Mouse (Mus musculus) hindbrain, embryonic 15.5 days (tissue): ENCODE measurements at regions not wholly inside any gene's neighbourhood (a gene's known extent, or its start where the extent isn't known, plus 50 kb on each side); places are given as distances from the start of the nearest gene placed in this dataset.

ENCODE experiments used
- ATAC-seq: fragments of 200-750 bp; cut with Nextera tagmentation; 2 replicates; pipeline ENCODE4 v1.8.0; 2017; ENCODE audit warnings: low read depth, moderate number of reproducible peaks, moderate TSS enrichment; ENCODE audit not compliant: low FRiP score
- H3K27ac ChIP-seq: fragments of 300-500 bp; sonication (generic); replicated peaks from 2 replicates; pipeline ENCODE4 v1.5.1; 2015; ENCODE audit warnings: mild to moderate bottlenecking, inconsistent platforms
- H3K27me3 ChIP-seq: fragments of 300-500 bp; sonication (generic); 2 replicates; pipeline ENCODE4 v1.6.1; 2015; ENCODE audit warnings: control low read depth, inconsistent platforms
- H3K36me3 ChIP-seq: fragments of 300-500 bp; sonication (generic); 2 replicates; pipeline ENCODE4 v1.6.1; 2015; ENCODE audit warnings: control low read depth, inconsistent platforms
- H3K4me1 ChIP-seq: fragments of 300-500 bp; sonication (generic); replicated peaks from 2 replicates; pipeline ENCODE4 v1.6.1; 2015; ENCODE audit warnings: control low read depth, inconsistent platforms
- H3K4me2 ChIP-seq: fragments of 300-500 bp; sonication (generic); 2 replicates; pipeline ENCODE4 v1.6.1; 2015; ENCODE audit warnings: moderate library complexity, mild to moderate bottlenecking, inconsistent platforms
- H3K4me3 ChIP-seq: fragments of 300-500 bp; sonication (generic); 2 replicates; pipeline ENCODE4 v1.5.1; 2015; ENCODE audit warnings: mild to moderate bottlenecking, inconsistent platforms
- H3K9ac ChIP-seq: fragments of 300-500 bp; sonication (generic); 2 replicates; pipeline ENCODE4 v1.6.1; 2015; ENCODE audit warnings: inconsistent platforms
- H3K9me3 ChIP-seq: fragments of 300-500 bp; sonication (generic); 2 replicates; pipeline ENCODE4 v1.6.1; 2016; ENCODE audit warnings: control low read depth, inconsistent platforms
- WGBS: fragments of 180-500 bp; shearing (Covaris S2); methylation state at CpG from one replicate; pipeline ENCODE4 v1.1.7; 2015; 5-methylcytosine and 5-hydroxymethylcytosine counted together

GRCm38 (mm10) chr6:126349905-126350304 is 183.2 kb upstream of the Ntf3 start:
- Histone ChIP-seq H3K27me3 (no peaks in the 10 kb centered on the region), H3K4me3 (no peak overlapping the region), H3K4me1 (peaks cover 10% of the 10 kb centered on the region), H3K4me2 (no peak overlapping the region), H3K9ac (no peak overlapping the region), H3K9me3 (no peaks in the 10 kb centered on the region), H3K36me3 (no peaks in the 10 kb centered on the region), H3K27ac (no peak overlapping the region)
- 36% methylated on average over 2 of the region's 2 CpGs for WGBS
- no peak for ATAC-seq

GRCm38 (mm10) chr6:126345221-126345620 is 178.5 kb upstream of the Ntf3 start:
- no peak overlapping the region for H3K4me3 ChIP-seq
- H3K9me3 ChIP-seq, result no peaks in the 10 kb centered on the region
- peak; percentile 66 for ATAC-seq
- no peak overlapping the region for H3K9ac ChIP-seq
- H3K27me3 ChIP-seq, result no peaks in the 10 kb centered on the region
- WGBS, result 44% methylated on average over 5 of the region's 5 CpGs
- no peak overlapping the region for H3K4me2 ChIP-seq
- 0 out of 2 replicates have a peak overlapping the region, but pooled peaks have one; percentile 14 for H3K27ac ChIP-seq
- H3K36me3 ChIP-seq, result no peaks in the 10 kb centered on the region
- H3K4me1 ChIP-seq, result 0 out of 2 replicates have a peak, but pooled peaks cover under 1% of the 10 kb centered on the region

GRCm38 (mm10) chr6:126340098-126340610 is 173.4 kb upstream of the Ntf3 start:
- Histone ChIP-seq H3K9me3 (no peaks in the 10 kb centered on the region), H3K4me3 (no peak overlapping the region), H3K36me3 (no peaks in the 10 kb centered on the region), H3K27ac (no peak overlapping the region), H3K9ac (no peak overlapping the region), H3K4me2 (no peak overlapping the region), H3K27me3 (no peaks in the 10 kb centered on the region), H3K4me1 (peaks cover 3% of the 10 kb centered on the region; the same call in 1 of the 2 replicates)
- ATAC-seq, result peak; percentile 66
- WGBS, result 59% methylated on average over 10 of the region's 10 CpGs

GRCm38 (mm10) chr6:126337711-126338110 is 171.0 kb upstream of the Ntf3 start:
- no peak overlapping the region for H3K9ac ChIP-seq
- no peak overlapping the region for H3K27ac ChIP-seq
- no peaks in the 10 kb centered on the region for H3K36me3 ChIP-seq
- no peak overlapping the region for H3K4me2 ChIP-seq
- no peak for ATAC-seq
- H3K27me3 ChIP-seq, result no peaks in the 10 kb centered on the region
- H3K4me3 ChIP-seq, result no peak overlapping the region
- H3K4me1 ChIP-seq, result peaks cover 3% of the 10 kb centered on the region; the same call in 1 of the 2 replicates
- 90% methylated on average over 8 of the region's 8 CpGs for WGBS
- no peaks in the 10 kb centered on the region for H3K9me3 ChIP-seq

DNA sequence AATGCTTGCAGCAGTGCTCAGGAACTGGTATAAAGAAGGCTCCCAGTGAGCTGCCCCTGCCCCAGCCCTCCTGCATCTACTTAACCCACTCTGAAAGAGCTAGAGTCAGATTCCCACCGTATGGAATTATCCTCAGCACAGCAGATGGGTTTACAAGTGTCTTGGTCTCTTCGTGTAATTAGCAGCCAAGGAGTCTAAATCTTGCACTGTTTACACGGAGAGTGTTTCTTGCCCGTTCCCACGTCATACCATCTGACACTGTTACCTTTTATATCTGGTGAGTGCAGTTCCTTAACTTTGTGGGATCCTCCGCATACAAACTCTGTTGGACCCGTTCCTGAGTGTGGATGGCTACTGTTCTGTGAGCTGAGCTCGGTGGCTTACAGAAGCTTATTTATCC is 167.5 kb upstream of the Ntf3 start:
- Histone ChIP-seq H3K4me2 (no peak overlapping the region), H3K27ac (no peak overlapping the region), H3K9ac (no peak overlapping the region), H3K9me3 (no peaks in the 10 kb centered on the region), H3K4me1 (no peaks in the 10 kb centered on the region), H3K36me3 (no peaks in the 10 kb centered on the region), H3K4me3 (no peak overlapping the region), H3K27me3 (no peaks in the 10 kb centered on the region)
- no peak for ATAC-seq
- 78% methylated on average over 8 of the region's 8 CpGs for WGBS

GRCm38 (mm10) chr6:126327187-126327586 is 160.5 kb upstream of the Ntf3 start:
- H3K4me2 ChIP-seq, result no peak overlapping the region
- H3K27ac ChIP-seq, result no peak overlapping the region
- no peaks in the 10 kb centered on the region for H3K27me3 ChIP-seq
- ATAC-seq, result no peak
- no peak overlapping the region for H3K9ac ChIP-seq
- 86% methylated on average over 2 of the region's 2 CpGs for WGBS
- H3K4me1 ChIP-seq, result no peaks in the 10 kb centered on the region
- no peaks in the 10 kb centered on the region for H3K36me3 ChIP-seq
- H3K4me3 ChIP-seq, result no peak overlapping the region
- no peaks in the 10 kb centered on the region for H3K9me3 ChIP-seq

- Histone ChIP-seq H3K4me3 (no peak overlapping the region), H3K9me3 (no peaks in the 10 kb centered on the region), H3K4me2 (no peak overlapping the region), H3K9ac (no peak overlapping the region), H3K27ac (no peak overlapping the region), H3K36me3 (no peaks in the 10 kb centered on the region), H3K27me3 (no peaks in the 10 kb centered on the region), H3K4me1 (no peaks in the 10 kb centered on the region)
- WGBS, result 87% methylated on average over 2 of the region's 2 CpGs
- ATAC-seq, result no peak
These were observed 151.8 kb upstream of the Ntf3 start for GRCm38 (mm10) chr6:126318523-126318922.

DNA sequence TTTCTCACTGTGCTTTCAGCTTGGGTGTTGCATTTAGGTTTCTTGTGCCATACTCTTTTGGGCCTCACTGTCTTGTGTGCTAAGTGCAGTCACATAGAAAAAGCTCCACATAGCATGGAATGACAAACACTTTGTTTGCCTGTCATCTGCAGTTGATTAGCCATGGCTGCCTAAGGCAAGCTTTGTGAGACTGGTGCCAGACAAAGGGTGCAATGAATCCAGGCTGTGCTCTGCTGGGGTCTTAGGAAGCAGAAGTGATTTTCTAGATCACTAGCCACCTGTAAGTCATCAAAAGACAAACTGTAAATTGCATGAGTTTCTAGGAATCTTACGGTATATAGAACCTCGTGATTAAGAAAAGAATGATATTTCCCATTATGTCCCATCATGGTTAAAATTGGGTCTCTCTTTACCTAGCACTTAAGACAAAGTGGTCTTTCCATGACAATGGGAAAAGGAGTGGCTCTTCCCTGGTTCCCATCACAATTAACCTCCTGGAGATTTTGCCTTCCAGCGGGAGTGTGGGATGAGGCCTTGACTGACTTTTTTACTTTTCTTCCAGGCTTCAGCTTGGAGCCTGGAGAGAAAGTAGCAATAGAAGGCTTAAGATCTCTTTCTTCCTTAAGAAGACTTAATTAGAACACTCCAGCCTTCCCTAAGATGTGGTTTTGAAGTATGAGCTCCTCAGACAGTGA is 144.2 kb upstream of the Ntf3 start:
- Histone ChIP-seq H3K4me3 (no peak overlapping the region), H3K36me3 (no peaks in the 10 kb centered on the region), H3K4me2 (no peak overlapping the region), H3K9ac (no peak overlapping the region), H3K27me3 (no peaks in the 10 kb centered on the region), H3K9me3 (no peaks in the 10 kb centered on the region), H3K27ac (no peak overlapping the region), H3K4me1 (no peaks in the 10 kb centered on the region)
- WGBS, result 68% methylated on average over 3 of the region's 3 CpGs
- ATAC-seq, result no peak

DNA sequence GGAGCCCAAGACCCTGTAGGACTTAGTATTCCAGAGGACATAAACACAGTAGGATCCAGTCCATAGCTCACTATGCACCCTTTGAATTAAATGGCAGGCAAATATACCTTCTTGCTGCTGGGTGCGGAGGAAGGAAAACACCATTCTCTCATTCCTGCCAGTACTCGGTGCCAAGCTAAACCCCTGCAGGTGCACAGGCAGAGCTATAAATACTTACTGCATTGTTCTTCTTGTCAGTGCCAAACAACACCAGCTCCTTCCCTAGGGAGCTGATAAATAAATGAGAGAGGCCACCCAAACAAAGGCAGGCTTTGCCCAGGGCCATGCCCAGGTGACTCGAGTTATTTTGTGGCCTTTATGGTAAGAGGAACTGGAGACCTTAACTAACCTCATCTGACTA is 136.4 kb upstream of the Ntf3 start:
- ATAC-seq, result no peak
- Histone ChIP-seq H3K36me3 (no peaks in the 10 kb centered on the region), H3K4me2 (no peak overlapping the region), H3K4me3 (no peak overlapping the region), H3K27me3 (no peaks in the 10 kb centered on the region), H3K9me3 (no peaks in the 10 kb centered on the region), H3K9ac (no peak overlapping the region), H3K4me1 (no peaks in the 10 kb centered on the region), H3K27ac (no peak overlapping the region)
- WGBS, result 57% methylated on average over 3 of the region's 3 CpGs

- H3K9me3 ChIP-seq, result no peaks in the 10 kb centered on the region
- WGBS, result 83% methylated on average over 2 of the region's 2 CpGs
- no peak overlapping the region for H3K27ac ChIP-seq
- no peaks in the 10 kb centered on the region for H3K27me3 ChIP-seq
- no peak overlapping the region for H3K4me2 ChIP-seq
- H3K4me1 ChIP-seq, result no peaks in the 10 kb centered on the region
- H3K9ac ChIP-seq, result no peak overlapping the region
- no peak overlapping the region for H3K4me3 ChIP-seq
- H3K36me3 ChIP-seq, result no peaks in the 10 kb centered on the region
- ATAC-seq, result no peak
These were observed 124.9 kb upstream of the Ntf3 start for GRCm38 (mm10) chr6:126291581-126291980.

DNA sequence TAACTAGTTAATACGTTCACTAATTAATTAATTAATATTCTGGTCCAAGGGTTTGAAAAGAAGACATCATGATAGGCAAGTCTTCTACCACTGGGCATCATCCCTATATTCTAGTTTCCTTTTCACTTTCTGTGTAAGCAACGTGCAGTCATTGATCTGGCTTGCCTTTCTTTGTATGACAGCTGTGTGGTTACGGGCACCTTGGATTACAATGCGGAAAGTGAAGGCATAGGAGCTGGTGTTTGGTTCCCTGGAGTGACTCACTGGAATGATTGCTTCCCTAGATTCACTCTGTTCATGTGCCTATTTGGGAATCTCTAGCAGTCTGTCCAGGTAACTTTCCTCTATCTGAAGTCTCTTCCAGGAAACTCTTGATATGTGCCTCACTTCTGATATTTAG is 120.5 kb upstream of the Ntf3 start:
- Histone ChIP-seq H3K27ac (no peak overlapping the region), H3K4me1 (no peaks in the 10 kb centered on the region), H3K4me3 (no peak overlapping the region), H3K27me3 (no peaks in the 10 kb centered on the region), H3K9me3 (no peaks in the 10 kb centered on the region), H3K4me2 (no peak overlapping the region), H3K9ac (no peak overlapping the region), H3K36me3 (no peaks in the 10 kb centered on the region)
- WGBS, result 65% methylated on average over 4 of the region's 4 CpGs
- ATAC-seq, result no peak

DNA sequence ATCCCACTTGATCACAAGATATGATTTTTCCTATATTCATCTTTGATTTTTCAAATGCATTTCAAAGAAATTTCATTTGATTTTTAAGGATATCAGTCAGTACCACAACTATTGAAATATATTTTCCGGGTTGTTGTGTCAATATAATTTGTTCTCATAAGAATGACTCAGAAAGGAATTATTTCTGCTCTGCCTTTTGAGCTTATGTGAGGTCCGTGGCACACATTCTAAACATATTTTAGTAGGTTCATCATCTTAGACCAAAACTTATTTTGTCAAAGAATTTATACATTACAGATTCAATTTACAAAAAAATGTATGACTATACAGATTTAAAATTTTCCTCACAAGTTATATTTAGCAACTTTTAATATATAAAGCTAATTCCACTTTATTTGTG is 119.5 kb upstream of the Ntf3 start:
- Histone ChIP-seq H3K4me3 (no peak overlapping the region), H3K36me3 (no peaks in the 10 kb centered on the region), H3K9ac (no peak overlapping the region), H3K27me3 (no peaks in the 10 kb centered on the region), H3K4me1 (no peaks in the 10 kb centered on the region), H3K9me3 (no peaks in the 10 kb centered on the region), H3K27ac (no peak overlapping the region), H3K4me2 (no peak overlapping the region)
- 90% methylated on average over 2 of the region's 2 CpGs for WGBS
- no peak for ATAC-seq

DNA sequence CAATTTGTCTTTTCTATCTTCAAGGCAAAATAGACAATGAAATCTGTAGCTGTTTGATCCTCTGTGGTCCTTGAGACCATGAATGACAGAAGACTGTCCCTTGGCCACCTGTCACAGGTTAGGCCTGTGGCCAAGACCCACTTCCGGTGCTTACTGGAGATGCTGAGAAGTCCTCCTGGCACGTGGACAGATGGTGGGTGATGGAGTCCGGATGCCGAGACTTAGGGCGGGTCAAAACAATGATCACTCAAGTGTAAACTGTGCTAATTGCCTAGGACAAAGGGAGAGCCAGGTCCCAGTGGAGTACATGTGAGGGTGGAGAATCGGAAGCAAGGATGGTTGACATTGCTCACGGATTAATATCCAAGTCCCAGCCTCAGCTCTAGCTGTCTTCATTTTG is 117.7 kb upstream of the Ntf3 start:
- no peak for ATAC-seq
- H3K27me3 ChIP-seq, result no peaks in the 10 kb centered on the region
- no peaks in the 10 kb centered on the region for H3K36me3 ChIP-seq
- H3K27ac ChIP-seq, result no peak overlapping the region
- no peak overlapping the region for H3K4me2 ChIP-seq
- no peak overlapping the region for H3K4me3 ChIP-seq
- H3K9ac ChIP-seq, result no peak overlapping the region
- no peaks in the 10 kb centered on the region for H3K9me3 ChIP-seq
- no peaks in the 10 kb centered on the region for H3K4me1 ChIP-seq
- 57% methylated on average over 7 of the region's 7 CpGs for WGBS
